Comparison of ENCODE assay signal across 27 mouse cellular contexts in the genomic region with DNA sequence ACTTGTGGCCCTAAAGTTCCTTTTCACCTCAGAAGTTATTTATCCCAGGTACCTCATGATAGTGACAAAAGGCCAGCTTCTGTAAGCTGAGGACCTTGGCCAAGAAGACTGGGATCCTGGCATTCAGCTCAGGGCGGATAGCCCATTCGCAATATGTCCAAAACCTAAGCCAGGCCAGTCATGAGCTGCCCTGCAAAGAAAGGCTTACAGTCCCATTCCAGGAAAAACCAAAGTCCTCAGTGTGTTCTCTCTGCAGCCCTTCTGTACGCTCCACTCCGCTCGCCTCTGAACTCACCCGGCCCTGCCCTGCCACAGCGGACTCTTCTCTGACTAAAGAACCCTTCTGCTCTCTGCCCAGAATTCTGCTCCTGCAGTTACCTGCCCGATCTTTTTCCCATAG.
DNase-seq lines count a peak whose midpoint lies in the region; ATAC-seq and TF ChIP-seq lines count a peak whose summit lies in the region.
"Had no signal": no experiment of that assay in that cellular context is flagged by ENCODE, and none has a peak within 500 bp of the region (broad histone marks: within the 10 kb centered on the region; RNA-seq: fewer than 3 reads in every experiment).

No protein-coding gene starts in this region.

- ATAC-seq in hindbrain, postnatal 0 days, result no peak
- ATAC-seq: forebrain, embryonic 13.5 days; liver, embryonic 12.5 days; liver, postnatal 0 days had no signal

- DNase-seq in gastrocnemius, adult 2 months, result peak; percentile 2
- no peak for DNase-seq in gastrocnemius, postnatal 4 days (ENCODE audit: low spot score in 2 of 2)
- DNase-seq in brain, adult 2 months (ENCODE audit: low read depth, low spot score), result peak; percentile 90
- peak; percentile 71 for DNase-seq in cerebellum, adult 9-10 months
- peak; percentile 58 to 62 for DNase-seq in cerebellum, postnatal 36 days
- DNase-seq in hindbrain, postnatal 0 days (ENCODE audit: low spot score), result no peak
- no peak for DNase-seq in left cerebral cortex, postnatal 10 days (ENCODE audit: extremely low spot score in 1 of 2, low spot score in 2 of 2)
- DNase-seq: adrenal gland, postnatal 14 days; gastrocnemius, postnatal 14 days; heart, adult 18-20 months; heart, postnatal 4 days; layer of hippocampus, adult 9-11 months; liver, postnatal 0 days; lung, postnatal 36 days; right cerebral cortex, adult 18-20 months; right cerebral cortex, postnatal 4 days had no signal

- H3K9ac ChIP-seq in hindbrain, postnatal 0 days (replicated peaks; ENCODE audit: low read length), result no peak overlapping the region
- H3K9ac ChIP-seq: embryonic facial prominence, embryonic 15.5 days; forebrain, embryonic 13.5 days; hindbrain, embryonic 13.5 days; limb, embryonic 13.5 days; liver, embryonic 12.5 days; liver, postnatal 0 days; neural tube, embryonic 12.5 days had no signal

- no peak overlapping the region for H3K27ac ChIP-seq in gastrocnemius, adult 2 months
- H3K27ac ChIP-seq in hindbrain, postnatal 0 days, result no peak overlapping the region
- H3K27ac ChIP-seq: embryonic facial prominence, embryonic 10.5 days; embryonic facial prominence, embryonic 15.5 days; forebrain, embryonic 13.5 days; hindbrain, embryonic 13.5 days; kidney, postnatal 0 days; limb, embryonic 13.5 days; liver, embryonic 12.5 days; neural tube, embryonic 12.5 days had no signal

- no peaks in the 10 kb centered on the region for H3K9me3 ChIP-seq in hindbrain, postnatal 0 days (ENCODE audit: low read length)
- H3K9me3 ChIP-seq: embryonic facial prominence, embryonic 10.5 days; embryonic facial prominence, embryonic 15.5 days; forebrain, embryonic 13.5 days; hindbrain, embryonic 13.5 days; limb, embryonic 13.5 days; liver, embryonic 12.5 days; neural tube, embryonic 12.5 days had no signal

- WGBS in hindbrain, postnatal 0 days, result 96% methylated on average over 8 of the region's 8 CpGs

- H3K27me3 ChIP-seq in hindbrain, postnatal 0 days (ENCODE audit: insufficient read depth, low read length), result no peaks in the 10 kb centered on the region
- H3K27me3 ChIP-seq: embryonic facial prominence, embryonic 15.5 days; forebrain, embryonic 13.5 days; hindbrain, embryonic 13.5 days; limb, embryonic 13.5 days; liver, embryonic 12.5 days; neural tube, embryonic 12.5 days had no signal

- H3K4me2 ChIP-seq in hindbrain, postnatal 0 days (ENCODE audit: low read depth, low read length), result no peak overlapping the region
- H3K4me2 ChIP-seq: embryonic facial prominence, embryonic 15.5 days; forebrain, embryonic 13.5 days; heart, embryonic 11.5 days; hindbrain, embryonic 13.5 days; limb, embryonic 13.5 days; liver, embryonic 12.5 days; midbrain, embryonic 11.5 days; neural tube, embryonic 12.5 days had no signal

- H3K36me3 ChIP-seq in hindbrain, postnatal 0 days (ENCODE audit: insufficient read depth, low read length), result no peaks in the 10 kb centered on the region
- H3K36me3 ChIP-seq: embryonic facial prominence, embryonic 10.5 days; embryonic facial prominence, embryonic 15.5 days; hindbrain, embryonic 13.5 days; limb, embryonic 13.5 days; liver, embryonic 12.5 days; neural tube, embryonic 12.5 days had no signal

- H3K4me3 ChIP-seq in gastrocnemius, adult 2 months, result no peak overlapping the region
- H3K4me3 ChIP-seq in hindbrain, postnatal 0 days (ENCODE audit: low read length), result no peak overlapping the region
- H3K4me3 ChIP-seq: embryonic facial prominence, embryonic 10.5 days; embryonic facial prominence, embryonic 15.5 days; forebrain, embryonic 13.5 days; hindbrain, embryonic 13.5 days; limb, embryonic 13.5 days; liver, embryonic 12.5 days; myocyte; neural tube, embryonic 12.5 days had no signal

- H3K4me1 ChIP-seq in hindbrain, postnatal 0 days (ENCODE audit: insufficient read depth, low read length), result no peaks in the 10 kb centered on the region
- H3K4me1 ChIP-seq: forebrain, embryonic 13.5 days; hindbrain, embryonic 13.5 days; liver, embryonic 12.5 days; neural tube, embryonic 12.5 days had no signal

- intact Hi-C loops in gastrocnemius, adult 2 months (cut with DNase I), result no loop called here
- intact Hi-C loops in left cerebral cortex, postnatal 10 days (cut with DNase I), result no loop called here

- no peak for TF ChIP-seq CTCF in gastrocnemius, adult 2 months (IDR thresholded peaks at IDR 0.05)
- no peak for TF ChIP-seq CTCF in hindbrain, postnatal 0 days (IDR thresholded peaks at IDR 0.05; ENCODE audit: low read depth)

Comparison
In these comparisons a context has a peak if more than half of its experiments do, and no peak if none do; other contexts are left out.
1. DNase-seq: peak in gastrocnemius, adult 2 months (single experiment), brain, adult 2 months (single experiment), cerebellum, adult 9-10 months (single experiment) and cerebellum, postnatal 36 days (2 of 2); none in gastrocnemius, postnatal 4 days (0 of 2), hindbrain, postnatal 0 days (single experiment) and left cerebral cortex, postnatal 10 days (0 of 2).